ENCODE assay signal across 33 mouse cellular contexts in genomic region chr5:111688584-111688983, GRCm38 (mm10). TPM values are rescaled to one million over a fixed set of nuclear protein-coding genes. Genes with fewer than 3 reads are reported as not detected.
A peak's percentile ranks its signal among the peaks of the same experiment; 100 is the strongest.
DNase-seq lines count a peak whose midpoint lies in the region; ATAC-seq and TF ChIP-seq lines count a peak whose summit lies in the region.
"Had no signal": no experiment of that assay in that cellular context is flagged by ENCODE, and none has a peak within 500 bp of the region (broad histone marks: within the 10 kb centered on the region; RNA-seq: fewer than 3 reads in every experiment).

No protein-coding gene starts in this region.

- H3K4me2 ChIP-seq in forebrain, embryonic 15.5 days (replicated peaks): no peak overlapping the region
- H3K4me2 ChIP-seq in forebrain, postnatal 0 days (ENCODE audit: low read depth): no peak overlapping the region
- no peak overlapping the region for H3K4me2 ChIP-seq in hindbrain, embryonic 13.5 days
- H3K4me2 ChIP-seq in hindbrain, postnatal 0 days (ENCODE audit: low read depth, low read length): no peak overlapping the region
- H3K4me2 ChIP-seq: heart, embryonic 12.5 days; heart, embryonic 15.5 days had no signal

- 24% methylated on average over 10 of the region's 10 CpGs for WGBS in forebrain, embryonic 15.5 days
- WGBS in forebrain, postnatal 0 days: 38% methylated on average over 10 of the region's 10 CpGs
- 52% methylated on average over 10 of the region's 10 CpGs for WGBS in hindbrain, embryonic 13.5 days
- 68% methylated on average over 10 of the region's 10 CpGs for WGBS in hindbrain, postnatal 0 days
- WGBS in embryonic facial prominence, embryonic 10.5 days: 80% methylated on average over 10 of the region's 10 CpGs

- no peaks in the 10 kb centered on the region for H3K36me3 ChIP-seq in forebrain, embryonic 15.5 days
- H3K36me3 ChIP-seq in forebrain, postnatal 0 days (ENCODE audit: insufficient read depth): no peaks in the 10 kb centered on the region
- H3K36me3 ChIP-seq in hindbrain, embryonic 13.5 days: no peaks in the 10 kb centered on the region
- no peaks in the 10 kb centered on the region for H3K36me3 ChIP-seq in hindbrain, postnatal 0 days (ENCODE audit: insufficient read depth, low read length)
- no peaks in the 10 kb centered on the region for H3K36me3 ChIP-seq in embryonic facial prominence, embryonic 10.5 days (replicated peaks)
- H3K36me3 ChIP-seq: heart, embryonic 12.5 days; heart, embryonic 15.5 days had no signal

- ATAC-seq in forebrain, embryonic 15.5 days (replicated peaks): peak; percentile 61; the same call in 1 of the 2 replicates
- no peak for ATAC-seq in forebrain, postnatal 0 days
- ATAC-seq in hindbrain, embryonic 13.5 days (ENCODE audit: low FRiP score): 0 out of 2 replicates have a peak, but pooled peaks have one; percentile 39
- no peak for ATAC-seq in hindbrain, postnatal 0 days
- ATAC-seq: CD4-positive, CD25-positive, alpha-beta regulatory T cell, adult 4 months; hindbrain, embryonic 16.5 days; inflammation-experienced regulatory T-cells, adult 6 months; intestine, embryonic 16.5 days had no signal

- peaks cover 36% of the 10 kb centered on the region for H3K4me1 ChIP-seq in forebrain, embryonic 15.5 days
- H3K4me1 ChIP-seq in forebrain, postnatal 0 days (ENCODE audit: insufficient read depth): peaks cover 4% of the 10 kb centered on the region; the same call in 1 of the 2 replicates
- peaks cover 24% of the 10 kb centered on the region for H3K4me1 ChIP-seq in hindbrain, embryonic 13.5 days (replicated peaks)
- 0 out of 2 replicates have a peak, but pooled peaks cover 9% of the 10 kb centered on the region for H3K4me1 ChIP-seq in hindbrain, postnatal 0 days (ENCODE audit: insufficient read depth, low read length)
- peaks cover 22% of the 10 kb centered on the region for H3K4me1 ChIP-seq in embryonic facial prominence, embryonic 10.5 days

- no peaks in the 10 kb centered on the region for H3K27me3 ChIP-seq in forebrain, embryonic 15.5 days
- H3K27me3 ChIP-seq in forebrain, postnatal 0 days (ENCODE audit: insufficient read depth, low read length): no peaks in the 10 kb centered on the region
- peaks cover 2% of the 10 kb centered on the region; the same call in 1 of the 2 replicates for H3K27me3 ChIP-seq in hindbrain, embryonic 13.5 days
- H3K27me3 ChIP-seq in hindbrain, postnatal 0 days (ENCODE audit: insufficient read depth, low read length): no peaks in the 10 kb centered on the region
- no peaks in the 10 kb centered on the region; the same call in 1 of the 2 replicates for H3K27me3 ChIP-seq in embryonic facial prominence, embryonic 10.5 days (replicated peaks; ENCODE audit: low read depth, poor library complexity, severe bottlenecking)

- H3K4me3 ChIP-seq in forebrain, embryonic 15.5 days: no peak overlapping the region
- H3K4me3 ChIP-seq in forebrain, postnatal 0 days (ENCODE audit: low read depth, low read length): no peak overlapping the region
- H3K4me3 ChIP-seq in hindbrain, embryonic 13.5 days: no peak overlapping the region
- H3K4me3 ChIP-seq in hindbrain, postnatal 0 days (ENCODE audit: low read length): no peak overlapping the region
- no peak overlapping the region for H3K4me3 ChIP-seq in embryonic facial prominence, embryonic 10.5 days
- H3K4me3 ChIP-seq: heart, embryonic 12.5 days; heart, embryonic 15.5 days had no signal

- TF ChIP-seq CTCF in forebrain, postnatal 0 days (IDR thresholded peaks at IDR 0.05; ENCODE audit: low read depth): no peak
- TF ChIP-seq CTCF in hindbrain, postnatal 0 days (IDR thresholded peaks at IDR 0.05; ENCODE audit: low read depth): no peak

- H3K27ac ChIP-seq in forebrain, embryonic 15.5 days (replicated peaks): peak overlapping the region; percentile 42; the same call in 1 of the 2 replicates
- H3K27ac ChIP-seq in forebrain, postnatal 0 days (ENCODE audit: low read depth, low read length): no peak overlapping the region
- H3K27ac ChIP-seq in hindbrain, embryonic 13.5 days: no peak overlapping the region
- no peak overlapping the region for H3K27ac ChIP-seq in hindbrain, postnatal 0 days
- H3K27ac ChIP-seq in embryonic facial prominence, embryonic 10.5 days (replicated peaks): 0 out of 2 replicates have a peak overlapping the region, but pooled peaks have one; percentile 15
- H3K27ac ChIP-seq: heart, embryonic 15.5 days had no signal

- H3K9ac ChIP-seq in forebrain, embryonic 15.5 days (replicated peaks): no peak overlapping the region
- no peak overlapping the region for H3K9ac ChIP-seq in forebrain, postnatal 0 days
- H3K9ac ChIP-seq in hindbrain, embryonic 13.5 days: no peak overlapping the region
- no peak overlapping the region for H3K9ac ChIP-seq in hindbrain, postnatal 0 days (replicated peaks; ENCODE audit: low read length)
- H3K9ac ChIP-seq: heart, embryonic 12.5 days; heart, embryonic 15.5 days had no signal

- no peak for DNase-seq in forebrain, postnatal 0 days
- DNase-seq in hindbrain, postnatal 0 days (ENCODE audit: low spot score): no peak
- no peak for DNase-seq in embryonic facial prominence, embryonic 10.5 days (ENCODE audit: low spot score)
- no peak for DNase-seq in kidney, postnatal 10 days
- DNase-seq: adrenal gland, adult 2 months; adrenal gland, postnatal 14 days; cerebellum, adult 11-12 months; cerebellum, adult 8-10 months; cerebellum, postnatal 10 days; cerebellum, postnatal 36 days; embryo, embryonic 11 days; gastrocnemius, postnatal 25 days; heart, adult 18-20 months; heart, postnatal 10 days; heart, postnatal 36 days; kidney, adult 18-20 months had no signal

- no peaks in the 10 kb centered on the region for H3K9me3 ChIP-seq in forebrain, embryonic 15.5 days
- H3K9me3 ChIP-seq in forebrain, postnatal 0 days (ENCODE audit: low read length): no peaks in the 10 kb centered on the region
- H3K9me3 ChIP-seq in hindbrain, embryonic 13.5 days: no peaks in the 10 kb centered on the region
- no peaks in the 10 kb centered on the region for H3K9me3 ChIP-seq in hindbrain, postnatal 0 days (ENCODE audit: low read length)
- no peaks in the 10 kb centered on the region for H3K9me3 ChIP-seq in embryonic facial prominence, embryonic 10.5 days
- H3K9me3 ChIP-seq: heart, embryonic 12.5 days; heart, embryonic 15.5 days had no signal

RNA-seq across cellular contexts. Expression of gene Gm26897, which starts 45.1 kb away (rescaled TPM):
- polyA plus RNA-seq in forebrain, embryonic 15.5 days (2015; fragmentation: Nextera tagmentation; extraction: Ambion mirVana): not detected in 2 replicates
- not detected in 2 replicates for total RNA-seq in forebrain, postnatal 0 days (2014; rRNA removed)
- polyA plus RNA-seq in forebrain, postnatal 0 days (2015; fragmentation: Nextera tagmentation; extraction: Ambion mirVana): not detected in 2 replicates
- polyA plus RNA-seq in hindbrain, embryonic 13.5 days (2015; fragmentation: Nextera tagmentation; extraction: Ambion mirVana): not detected in 2 replicates
- total RNA-seq in hindbrain, postnatal 0 days (2014; rRNA removed): not detected in 2 replicates
- not detected in 2 replicates for polyA plus RNA-seq in hindbrain, postnatal 0 days (2015; fragmentation: Nextera tagmentation; extraction: Ambion mirVana)
- not detected in 2 replicates for polyA plus RNA-seq in embryonic facial prominence, embryonic 10.5 days (2016; fragmentation: Nextera tagmentation; extraction: Ambion mirVana)
- total RNA-seq: adrenal gland, adult 2 months; adrenal gland, postnatal 14 days; adrenal gland, postnatal 4 days; gastrocnemius, adult 8-10 months; gastrocnemius, postnatal 25 days; heart, adult 18-20 months; heart, postnatal 10 days; heart, postnatal 36 days; MEL had no signal
- polyA plus RNA-seq: adrenal gland, adult 2 months; C2C12; CD4-positive, CD25-positive, alpha-beta regulatory T cell, adult 4 months; cortical plate, adult 2 months; embryonic facial prominence, embryonic 11.5 days; embryonic facial prominence, embryonic 14.5 days; gonadal fat pad, adult 2 months; heart, embryonic 12.5 days; heart, embryonic 15.5 days; hindbrain, embryonic 11.5 days; hindbrain, embryonic 16.5 days; inflammation-experienced regulatory T-cells, adult 6 months; intestine, embryonic 16.5 days had no signal

Comparison
In these comparisons a context has a peak if more than half of its experiments do, and no peak if none do; other contexts are left out.
1. ATAC-seq: peak in forebrain, embryonic 15.5 days (single experiment) and hindbrain, embryonic 13.5 days (single experiment); none in forebrain, postnatal 0 days (single experiment) and hindbrain, postnatal 0 days (single experiment).
2. H3K27ac ChIP-seq: peak in forebrain, embryonic 15.5 days (single experiment) and embryonic facial prominence, embryonic 10.5 days (single experiment); none in forebrain, postnatal 0 days (single experiment), hindbrain, embryonic 13.5 days (single experiment) and hindbrain, postnatal 0 days (single experiment).